Mouse (Mus musculus) left cerebral cortex, adult 2 months (tissue): Measurements from ENCODE around the gene Fto. TPM values are rescaled to one million over a fixed set of nuclear protein-coding genes. Genes with fewer than 3 reads are reported as not detected.

Experiments used
- DNase-seq, 2 experiments: peaks; one replicate each; pipeline ENCODE4 v3.0.0; 2021 to 2022; ENCODE audit warnings: low spot score in 2 of 2, mixed read lengths in 1 of 2; ENCODE audit errors: extremely low spot score in 1 of 2
- H3K27ac ChIP-seq: fragments of 200-600 bp; 2 replicates; pipeline ENCODE4 v1.8.1; 2022
- H3K4me3 ChIP-seq: fragments of 200-600 bp; 2 replicates; pipeline ENCODE4 v1.8.1; 2022
- CTCF ChIP-seq: fragments of 200-600 bp; IDR thresholded peaks from 2 replicates; pipeline ENCODE4 v1.8.1; 2022; ENCODE audit warnings: antibody characterized with exemption, mild to moderate bottlenecking, moderate library complexity
- intact Hi-C: fragments of 180-260 bp; cut with DNase I; formaldehyde crosslinking; loops from one replicate; pipeline ENCODE4 v1.15.1; 2025
- total RNA-seq, 2 experiments: library from RNA; stranded (reverse); gene quantifications; 2 replicates each; pipeline ENCODE4 v1.2.3; 2021

Fto gene
- total RNA-seq, 2 experiments from 2014 or later: 152 to 155 TPM

DNA sequence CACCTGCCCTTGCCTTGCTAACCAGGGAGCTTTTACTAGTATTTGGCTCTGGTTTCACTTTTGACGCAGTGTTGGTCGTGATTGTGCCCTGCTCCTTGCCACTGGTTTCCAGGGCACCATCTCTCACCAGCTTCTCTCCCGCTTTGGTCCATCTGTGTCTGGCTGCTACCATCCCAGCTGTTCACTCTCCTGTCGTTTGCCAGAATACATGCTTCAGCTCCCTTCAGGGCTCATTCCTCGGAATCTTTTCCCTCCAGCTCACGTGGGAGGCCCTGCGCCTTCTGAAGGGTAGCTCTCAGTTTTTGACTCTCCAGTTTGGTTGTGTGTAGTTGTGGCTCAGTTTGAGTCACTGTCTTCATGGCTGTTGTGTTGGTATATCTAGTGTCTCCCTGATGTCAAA is 37.3 kb downstream of the Fto start:
- Histone ChIP-seq H3K27ac (peak overlapping the region; percentile 57), H3K4me3 (no peak overlapping the region)
- no peak for TF ChIP-seq CTCF
- intact Hi-C loops: no loop called here
- peak in 1 of 2 experiments; percentile 42 for DNase-seq

DNA sequence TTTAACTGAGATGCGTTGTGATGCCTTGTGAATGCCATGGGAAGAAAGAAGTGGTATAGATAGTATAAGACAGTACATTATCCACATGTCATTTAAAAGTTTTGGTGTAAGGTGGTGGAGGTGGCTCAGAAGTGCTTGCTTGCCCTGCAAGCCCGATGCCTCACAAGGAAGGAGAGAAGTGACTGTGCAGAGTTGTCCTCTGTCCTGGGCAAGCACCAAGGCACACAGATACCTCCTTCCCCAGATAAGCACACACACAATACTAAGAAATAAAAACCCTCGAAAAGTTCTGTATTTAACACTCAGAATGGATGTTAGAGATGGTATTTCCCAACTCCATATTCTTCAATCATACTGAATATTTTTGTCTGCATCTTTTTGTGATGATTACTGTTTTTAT is 39.3 kb downstream of the Fto start:
- H3K27ac ChIP-seq: no peak overlapping the region
- no peak for DNase-seq
- TF ChIP-seq CTCF: no peak
- intact Hi-C loops: no loop called here
- no peak overlapping the region for H3K4me3 ChIP-seq

DNA sequence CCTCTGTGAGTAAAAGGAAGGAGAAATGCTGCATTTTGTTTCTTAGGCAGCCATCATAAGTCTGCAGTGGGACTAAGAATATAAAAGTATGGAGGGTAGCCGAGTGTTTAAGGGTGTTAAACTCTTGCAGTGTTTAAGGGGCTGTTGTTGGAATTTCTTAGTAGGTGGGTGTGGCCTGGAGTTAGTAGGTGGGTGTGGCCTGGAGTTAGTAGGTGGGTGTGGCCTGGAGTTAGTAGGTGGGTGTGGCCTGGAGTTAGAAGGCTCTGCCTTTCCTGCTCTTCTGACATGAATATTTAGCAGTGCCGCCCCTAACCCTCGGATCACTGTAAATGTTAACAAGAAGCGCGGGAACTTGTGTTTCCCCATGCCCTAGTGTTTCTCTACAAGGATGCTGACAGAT is 39.7 kb downstream of the Fto start:
- no peak overlapping the region for H3K27ac ChIP-seq
- H3K4me3 ChIP-seq: no peak overlapping the region
- DNase-seq: no peak
- no peak for TF ChIP-seq CTCF
- intact Hi-C loops: no loop called here

DNA sequence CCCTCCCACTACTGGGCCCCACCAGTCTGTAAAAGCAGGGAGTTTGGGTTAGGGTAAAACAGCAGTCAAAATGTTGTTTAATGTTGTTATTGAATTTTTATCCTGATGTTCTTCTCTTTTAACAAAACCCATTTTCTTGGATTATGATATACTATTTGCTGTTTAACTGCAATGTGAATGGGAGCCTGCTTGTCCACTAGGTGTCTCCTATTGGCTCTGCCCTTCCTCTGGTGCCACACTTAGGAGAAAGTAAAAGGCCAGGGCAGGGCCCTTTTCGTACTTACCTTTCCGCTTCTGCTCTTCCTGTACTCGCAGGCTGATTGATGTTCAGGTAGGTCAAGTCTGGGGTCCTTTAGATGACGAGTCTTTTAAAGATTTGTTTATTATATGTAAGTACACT is 40.6 kb downstream of the Fto start:
- no peak for DNase-seq
- Histone ChIP-seq H3K27ac (no peak overlapping the region), H3K4me3 (no peak overlapping the region)
- TF ChIP-seq CTCF: peak; percentile 55
- intact Hi-C loops: no loop called here

DNA sequence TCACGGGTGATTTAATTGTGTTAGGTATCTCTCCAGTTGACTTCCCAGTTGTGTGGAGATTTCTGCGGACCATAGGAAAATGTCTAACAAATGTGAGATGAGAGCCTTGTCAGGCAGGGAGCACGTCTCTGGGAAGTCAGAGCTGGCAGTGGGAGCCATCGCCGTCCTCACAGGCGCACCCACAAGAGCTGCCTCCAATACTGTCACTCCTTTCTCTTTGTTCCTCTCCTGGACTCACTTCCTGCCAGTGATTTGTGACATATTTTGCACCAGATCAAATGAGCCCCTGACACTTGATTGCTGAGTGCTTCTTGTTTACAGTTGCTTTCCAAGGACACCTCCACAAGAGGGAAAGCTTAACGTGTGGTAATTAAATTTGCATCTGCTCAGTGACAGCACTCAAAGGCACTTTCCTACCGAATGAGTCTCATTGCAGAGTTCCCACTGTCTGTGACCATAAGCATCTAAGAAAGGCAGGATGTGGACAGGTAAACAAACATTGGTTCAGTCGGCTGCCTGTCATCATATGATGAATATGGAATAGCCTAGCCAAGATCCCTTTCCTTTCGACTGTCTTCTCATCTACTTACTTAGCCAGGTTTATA is 42.1 kb downstream of the Fto start:
- intact Hi-C loops: no loop called here
- no peak for DNase-seq
- H3K27ac ChIP-seq: no peak overlapping the region
- H3K4me3 ChIP-seq: no peak overlapping the region
- no peak for TF ChIP-seq CTCF

DNA sequence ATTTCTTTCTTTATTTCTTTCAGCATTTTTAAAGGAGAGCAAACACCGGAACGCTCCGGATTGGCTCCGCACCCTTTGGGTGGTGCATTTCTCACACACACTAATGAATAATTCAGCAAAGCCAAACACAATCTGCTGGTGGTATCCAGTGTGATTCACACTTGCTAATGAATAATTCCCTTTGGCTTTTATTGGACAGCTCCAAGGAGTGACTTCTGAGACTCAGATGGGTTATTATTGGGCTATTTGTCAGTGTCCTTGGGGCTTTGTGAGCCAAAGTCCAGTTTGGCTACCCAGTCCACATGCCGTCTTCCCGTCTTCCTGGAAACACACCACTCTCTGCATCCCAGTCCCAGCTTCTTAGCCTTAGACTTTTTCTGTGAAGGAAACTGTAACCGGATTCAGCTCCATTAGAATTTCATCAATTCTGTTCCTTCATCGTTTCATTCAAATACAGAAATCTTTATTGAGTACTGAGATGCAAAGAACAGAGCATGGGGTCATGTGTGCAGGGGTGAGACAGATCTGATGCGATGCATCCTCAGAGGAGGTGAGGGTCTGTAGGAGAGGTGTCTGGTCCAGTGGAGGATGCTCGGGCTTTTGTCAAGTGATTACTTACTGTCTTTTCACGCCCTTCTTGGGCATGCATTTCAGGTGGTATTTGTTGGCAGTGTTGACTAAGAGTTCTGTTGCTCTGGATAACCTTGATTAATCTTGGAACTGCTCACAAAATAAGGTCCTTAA is 42.8 kb downstream of the Fto start:
- Histone ChIP-seq H3K27ac (no peak overlapping the region), H3K4me3 (no peak overlapping the region)
- intact Hi-C loops: no loop called here
- no peak for TF ChIP-seq CTCF
- DNase-seq: no peak

DNA sequence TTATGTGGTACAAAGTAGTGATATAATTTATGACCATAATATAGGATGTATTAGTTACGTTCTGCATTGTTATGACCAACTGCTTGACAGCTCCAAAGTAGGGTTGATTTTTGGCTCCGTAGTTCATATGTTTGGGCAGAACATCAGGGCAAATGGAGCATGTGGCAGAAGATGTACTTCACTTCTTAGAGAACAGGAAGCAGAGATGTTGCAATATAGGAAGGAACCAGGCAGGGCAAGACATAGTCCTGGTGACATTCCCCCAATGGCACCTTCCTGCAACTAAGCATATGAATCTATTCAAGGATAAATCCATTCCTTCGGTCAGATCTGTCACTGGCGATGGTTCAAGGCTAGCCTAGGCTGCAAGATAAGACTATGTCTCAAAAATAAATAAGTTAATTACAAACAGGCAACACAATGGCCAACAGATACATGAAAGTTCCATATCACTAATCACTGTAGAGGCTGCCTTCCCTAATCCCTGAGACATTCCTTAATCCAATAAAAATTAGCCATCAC is 44.2 kb downstream of the Fto start:
- no peak for TF ChIP-seq CTCF
- no peak overlapping the region for H3K4me3 ChIP-seq
- intact Hi-C loops: no loop called here

DNA sequence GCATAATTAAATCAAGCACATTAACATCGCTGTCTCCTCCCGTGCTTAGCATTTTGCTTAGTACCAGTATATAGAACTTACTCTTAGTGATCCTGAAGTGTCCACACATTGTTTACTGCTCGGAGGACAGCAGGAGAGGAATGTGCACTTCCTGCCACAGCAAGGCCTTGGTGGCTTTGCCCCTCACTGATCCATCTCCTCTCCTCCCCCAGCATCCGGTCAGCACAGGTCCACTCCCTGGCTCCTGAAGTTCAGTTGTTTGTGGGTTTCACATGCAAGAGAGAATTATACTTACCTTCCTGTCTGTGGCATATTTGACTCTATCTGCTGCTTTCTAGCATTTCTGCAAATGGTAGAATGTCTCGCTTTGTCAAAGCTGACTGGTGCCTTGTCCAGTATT is 44.7 kb downstream of the Fto start:
- Histone ChIP-seq H3K27ac (no peak overlapping the region), H3K4me3 (no peak overlapping the region)
- no peak for DNase-seq
- intact Hi-C loops: no loop called here
- no peak for TF ChIP-seq CTCF

More for the DNA sequence above, 44.2 kb downstream of the Fto start:
- no peak overlapping the region for H3K27ac ChIP-seq
- DNase-seq: no peak

DNA sequence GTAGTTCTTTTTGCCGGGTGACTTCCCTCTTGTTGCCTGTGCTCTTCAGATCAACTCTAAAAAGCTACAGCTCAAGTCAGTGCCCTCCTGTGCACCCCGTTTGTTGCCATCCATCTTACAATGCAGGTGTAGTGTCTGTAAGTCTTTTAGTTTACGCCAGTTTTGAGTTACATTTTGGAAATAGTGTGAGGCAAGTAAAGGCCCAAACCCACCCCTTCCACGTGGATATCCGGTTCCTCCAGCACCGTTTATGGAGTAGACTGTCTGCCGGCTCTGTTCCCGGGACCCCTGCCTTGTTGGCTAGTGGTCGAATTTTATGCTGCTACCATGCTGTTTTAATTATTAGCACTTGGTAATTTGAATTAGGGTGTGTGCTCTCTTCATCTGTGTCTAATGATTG is 46.2 kb downstream of the Fto start:
- no peak for TF ChIP-seq CTCF
- intact Hi-C loops: no loop called here
- Histone ChIP-seq H3K27ac (no peak overlapping the region), H3K4me3 (no peak overlapping the region)
- DNase-seq: no peak

DNA sequence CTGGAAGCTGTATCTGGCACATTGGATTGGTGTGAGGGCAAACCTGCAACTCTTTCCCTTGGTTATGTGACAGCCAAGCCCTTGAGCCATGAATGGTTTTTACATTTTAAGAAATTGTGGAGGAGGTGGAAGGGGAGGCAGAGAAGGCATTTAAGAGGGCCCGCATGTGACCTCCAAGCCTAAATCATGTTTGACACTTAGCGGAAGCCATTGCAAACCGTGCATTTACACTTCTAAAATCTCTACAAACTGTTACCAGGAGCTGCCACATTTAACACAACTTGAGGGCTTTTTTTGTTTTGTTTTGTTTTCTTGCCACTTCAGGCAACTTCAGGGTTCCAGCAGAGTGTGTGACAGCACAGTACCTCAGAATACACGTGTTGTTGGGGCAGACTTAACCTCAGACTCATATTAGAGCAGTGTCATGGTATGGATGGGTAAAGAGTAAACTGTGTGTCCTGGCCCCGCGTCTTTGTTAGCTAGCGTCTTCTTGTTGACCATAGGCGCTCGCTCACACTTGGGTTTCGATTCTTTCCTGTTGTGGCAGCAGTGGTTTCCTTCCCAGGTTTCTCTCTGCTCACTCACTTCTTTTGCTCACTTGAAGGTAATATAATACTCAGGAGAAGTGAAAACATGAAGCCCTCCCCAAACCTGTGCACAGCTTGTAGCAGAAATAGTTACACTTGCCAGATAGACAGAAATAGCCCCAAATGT is 47.5 kb downstream of the Fto start:
- intact Hi-C loops: no loop called here
- Histone ChIP-seq H3K4me3 (no peak overlapping the region), H3K27ac (no peak overlapping the region)
- no peak for DNase-seq
- no peak for TF ChIP-seq CTCF

DNA sequence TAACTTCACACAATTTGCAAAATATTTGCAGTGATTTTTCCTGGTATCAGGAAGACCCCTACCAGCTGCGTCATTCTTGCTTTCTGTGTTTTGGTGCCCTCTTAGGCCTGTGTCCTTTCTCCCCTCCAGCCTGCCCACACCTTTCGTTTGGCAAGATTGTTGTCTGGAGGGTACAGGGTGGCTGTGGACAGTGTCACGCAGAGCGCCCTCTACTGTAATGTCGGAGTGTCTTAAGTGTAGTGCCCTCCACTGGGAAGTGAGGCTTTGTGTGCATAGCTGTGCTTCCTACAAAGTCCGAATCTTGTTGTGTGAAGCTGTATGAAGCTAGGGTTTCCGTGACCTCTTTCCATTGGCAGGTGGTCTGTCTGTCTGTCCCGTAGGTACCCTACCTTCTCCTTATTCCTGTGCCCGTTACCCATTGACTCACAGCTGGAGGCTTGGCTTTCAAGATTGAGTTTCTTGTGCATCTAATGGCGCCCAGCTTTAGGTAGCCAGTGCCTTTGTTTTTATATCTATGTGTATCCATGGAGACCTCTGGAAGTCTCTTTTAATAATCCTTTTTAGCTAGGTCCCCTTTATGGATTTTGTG is 50.0 kb downstream of the Fto start:
- Histone ChIP-seq H3K27ac (no peak overlapping the region), H3K4me3 (no peak overlapping the region)
- intact Hi-C loops: no loop called here
- TF ChIP-seq CTCF: no peak; the same call in 1 of the 2 replicates
- DNase-seq: no peak

DNA sequence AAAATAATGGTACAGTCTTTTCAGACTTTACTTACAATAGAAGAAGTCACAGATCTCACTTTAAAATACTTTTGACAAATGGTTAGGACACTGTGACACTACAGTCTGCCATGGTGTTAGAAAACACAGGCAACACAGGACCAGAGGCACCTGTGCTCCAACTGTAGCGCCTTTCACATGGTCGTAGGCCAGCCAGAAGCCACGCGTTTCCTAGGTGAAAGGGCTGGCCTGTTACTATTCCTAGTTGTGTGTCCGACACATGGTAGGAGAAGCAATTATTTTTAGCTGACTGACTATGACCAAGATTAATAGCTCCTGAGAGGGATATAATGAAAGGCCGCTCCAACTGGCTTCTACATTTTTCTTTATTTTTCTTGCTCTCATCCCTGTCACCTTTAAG is 50.9 kb downstream of the Fto start:
- Histone ChIP-seq H3K27ac (no peak overlapping the region), H3K4me3 (no peak overlapping the region)
- no peak for TF ChIP-seq CTCF
- DNase-seq: no peak
- intact Hi-C loops: no loop called here
